Mouse (Mus musculus) layer of hippocampus, adult 9-10 months (tissue): ENCODE results near the gene Gm6401.
"Not testable (repeated sequence)": the region's sequence is repeated elsewhere in the genome, so short reads cannot be mapped to it uniquely, and the experiment has no call there.

Experiments used
- DNase-seq: peaks from one replicate; pipeline ENCODE4 v3.0.0; 2022; ENCODE audit warnings: low spot score

Gene Gm6401

DNA sequence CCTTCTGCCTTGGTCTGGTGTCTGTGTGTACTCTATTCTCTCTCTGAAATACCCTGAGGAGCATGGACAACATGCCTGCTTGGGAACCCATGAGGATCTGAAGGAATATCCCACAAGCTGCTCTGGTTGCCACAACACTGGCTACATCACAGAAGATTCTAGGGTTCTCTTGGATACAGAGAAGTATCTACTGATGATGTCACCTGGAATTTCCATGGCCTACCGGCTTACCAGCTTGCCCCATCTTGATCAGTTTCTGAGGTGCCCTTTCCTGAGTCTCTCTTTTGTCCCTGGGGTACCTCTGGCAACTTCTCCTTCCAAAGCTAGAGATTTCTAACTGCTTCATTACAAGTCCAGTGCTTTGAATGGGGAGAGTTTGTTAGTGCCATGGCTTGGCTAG is at the start of gene Gm6401:
Gene Gm6401, minus strand, starts transcription at position 101 of the 400 bp plus-strand sequence.
- DNase-seq, result not testable (repeated sequence)

- DNase-seq, result not testable (repeated sequence)
Measured at GRCm38 (mm10) chr14:41983225-41983624, 15.5 kb upstream of the Gm6401 start, which contains the start of gene Gm3543. Gene Gm3543 (minus strand): TSS chr14:41983325.

DNA sequence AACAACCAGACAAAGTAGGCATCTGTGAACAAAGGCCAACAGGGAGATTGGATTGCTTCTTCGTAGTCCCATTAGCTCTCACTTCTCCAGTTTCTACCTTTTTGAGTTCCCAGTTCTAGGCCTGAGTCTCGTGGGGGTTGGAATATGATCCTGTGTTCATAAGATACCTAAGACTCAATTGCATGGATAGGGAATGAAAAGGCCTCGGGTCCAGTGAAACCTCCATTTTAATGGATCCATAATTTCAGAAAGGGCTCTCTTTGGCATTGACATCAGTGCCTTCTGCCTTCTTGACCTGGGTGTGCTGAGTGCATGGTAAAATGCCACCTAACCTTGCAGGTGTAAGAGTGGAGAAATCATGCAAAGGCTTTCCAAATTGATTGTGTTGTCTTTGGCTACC is 869 bp upstream of the Gm6401 start:
- not testable (repeated sequence) for DNase-seq

- DNase-seq, result not testable (repeated sequence)
Measured at GRCm38 (mm10) chr14:41964095-41964494, 3.6 kb downstream of the Gm6401 start.

GRCm38 (mm10) chr14:41943695-41944094 is 24.0 kb downstream of the Gm6401 start, which contains the start of gene 1700024B05Rik:
Gene 1700024B05Rik (plus strand): TSS chr14:41943995.
- not testable (repeated sequence) for DNase-seq

DNA sequence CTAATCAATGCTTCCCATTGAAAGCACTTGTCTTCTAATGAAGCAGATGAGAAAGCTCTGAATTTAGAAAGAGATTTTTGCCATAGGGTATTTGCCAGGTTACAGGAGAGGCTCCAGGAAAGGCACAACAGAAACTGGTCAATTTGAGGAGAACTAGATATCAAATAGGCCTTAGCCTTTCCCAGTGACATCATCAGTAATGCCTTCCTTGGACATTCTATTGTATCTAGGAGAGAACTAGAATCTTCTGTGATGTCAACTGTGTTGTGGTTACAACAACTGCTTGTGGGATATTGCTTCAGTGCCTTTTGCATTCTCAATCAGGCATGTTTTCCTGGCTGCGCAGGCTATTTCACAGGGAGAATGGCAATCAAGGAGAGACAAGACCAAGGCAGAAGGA is 43.1 kb downstream of the Gm6401 start, which contains the start of gene 1700049E17Rik1:
Gene 1700049E17Rik1, plus strand, starts transcription at position 301 of the 400 bp plus-strand sequence.
- DNase-seq, result not testable (repeated sequence)
